Mouse (Mus musculus): ENCODE results near the gene Zcchc18. TPM values are rescaled to one million over a fixed set of nuclear protein-coding genes. Genes with fewer than 3 reads are reported as not detected.

Zcchc18 gene
- total RNA-seq, 2 experiments from 2014 or later: 258 to 272 TPM

DNA sequence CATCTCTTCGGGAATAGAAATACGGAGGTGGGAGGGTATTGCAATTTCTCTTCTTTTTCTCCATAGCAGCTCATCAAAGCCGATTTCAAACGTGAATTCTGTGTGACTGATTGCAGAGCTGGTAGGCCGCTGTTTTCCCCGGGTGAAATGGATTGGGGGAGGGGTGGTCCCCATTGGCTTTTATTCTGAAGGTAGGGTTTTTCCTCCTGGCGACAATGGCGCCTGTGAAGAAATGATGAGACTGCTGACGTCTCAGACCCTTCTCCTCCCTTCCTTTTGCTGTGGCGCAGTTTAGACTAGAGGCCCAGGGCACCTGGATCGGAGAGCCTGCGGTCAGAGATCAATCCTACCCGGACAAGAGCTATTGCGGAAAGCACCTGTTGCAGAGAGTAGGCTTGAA is 686 bp downstream of the Zcchc18 start:
- H3K27ac ChIP-seq: peak overlapping the region; percentile 89
- peak overlapping the region; percentile 61 for H3K4me3 ChIP-seq
- TF ChIP-seq CTCF (IDR thresholded peaks at IDR 0.05): no peak
- DNase-seq (ENCODE audit: extremely low spot score in 1 of 2, low spot score in 2 of 2): peak in 1 of 2 experiments; percentile 14
- intact Hi-C loops (cut with DNase I): no loop called here

DNA sequence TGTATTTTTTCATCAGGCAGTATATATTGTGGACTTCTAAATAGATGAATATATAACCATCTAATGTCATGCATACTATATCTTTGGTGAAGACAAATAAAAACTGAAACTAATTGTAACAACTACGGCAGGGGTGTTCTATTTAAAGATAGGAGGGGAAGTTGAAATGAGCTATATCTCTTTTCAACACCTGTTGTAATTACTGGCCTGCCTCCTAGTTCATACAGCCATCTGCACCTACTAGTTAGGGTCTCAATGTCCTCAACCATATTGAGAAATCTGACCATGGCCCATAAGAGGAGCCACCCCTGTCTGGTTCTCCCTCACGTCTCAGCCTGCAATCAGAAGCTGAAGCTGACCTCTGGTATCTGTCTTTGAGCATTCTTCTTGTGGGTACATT is 3.3 kb downstream of the Zcchc18 start:
- intact Hi-C loops (cut with DNase I): no loop called here
- DNase-seq (ENCODE audit: extremely low spot score in 1 of 2, low spot score in 2 of 2): no peak
- Histone ChIP-seq H3K4me3 (no peak overlapping the region), H3K27ac (no peak overlapping the region)
- TF ChIP-seq CTCF (IDR thresholded peaks at IDR 0.05): no peak

DNA sequence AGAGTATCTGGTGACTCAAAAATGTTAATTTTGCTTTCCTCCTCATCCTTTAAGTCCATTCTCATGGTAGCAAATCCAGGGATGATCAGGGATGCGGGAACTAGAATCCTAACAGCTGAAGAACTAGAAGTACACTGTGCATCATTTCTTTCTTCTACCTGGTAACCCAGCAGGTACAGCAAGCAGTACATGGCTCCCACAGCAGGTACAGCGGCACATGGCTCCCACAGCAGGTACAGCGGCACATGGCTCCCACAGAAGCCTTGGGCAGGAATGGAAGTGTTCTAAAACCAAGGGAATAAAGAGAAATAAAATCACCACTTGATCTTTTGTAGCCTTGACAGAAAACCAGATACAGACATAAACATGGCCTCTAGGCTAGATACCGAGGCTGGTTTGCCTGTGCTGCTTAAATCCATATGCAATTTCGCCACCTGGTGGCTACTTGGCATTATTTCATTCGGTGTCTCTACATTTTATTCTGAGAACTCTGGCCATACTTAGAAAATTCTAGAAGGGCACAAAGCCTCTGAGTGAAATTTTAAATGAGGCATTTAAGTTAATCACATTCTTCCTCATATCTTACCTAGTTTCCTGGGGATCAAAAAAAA is 22.2 kb downstream of the Zcchc18 start:
- Histone ChIP-seq H3K4me3 (no peak overlapping the region), H3K27ac (no peak overlapping the region)
- TF ChIP-seq CTCF (IDR thresholded peaks at IDR 0.05): peak; percentile 74
- peak; percentile 24 to 43 for DNase-seq (ENCODE audit: extremely low spot score in 1 of 2, low spot score in 2 of 2)
- intact Hi-C loops (cut with DNase I): loop anchor here (2.0 to 10.0 kb wide), 4 partner anchors 38 to 390 kb away; partner anchors contain the start of genes Morf4l2, Tmsb15b1, Tmsb15b2 and Tmsb15l

DNA sequence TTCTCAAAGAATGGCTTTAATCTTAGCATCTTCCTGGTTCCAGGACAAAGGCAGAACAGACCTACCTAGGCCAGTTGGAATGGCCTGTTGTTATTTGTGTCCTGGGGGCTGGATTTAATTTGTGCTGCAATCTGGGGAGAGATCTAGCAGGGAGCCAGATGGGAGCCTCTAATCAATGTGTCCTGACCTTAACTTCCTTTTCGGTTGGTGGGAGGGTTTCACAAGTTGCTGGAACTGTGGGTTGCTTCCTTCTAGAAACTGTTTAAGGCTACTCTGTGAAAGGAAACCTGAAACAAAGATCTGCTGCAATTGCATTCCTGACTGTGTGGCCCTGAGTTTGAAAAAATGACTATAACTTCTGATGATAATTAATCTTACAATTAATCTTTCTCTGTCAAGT is 24.7 kb downstream of the Zcchc18 start:
- no peak for TF ChIP-seq CTCF (IDR thresholded peaks at IDR 0.05)
- intact Hi-C loops (cut with DNase I): loop anchor here (2.0 to 10.0 kb wide), 4 partner anchors 40 to 393 kb away; partner anchors contain the start of genes Morf4l2, Tmsb15b1, Tmsb15b2 and Tmsb15l
- no peak for DNase-seq (ENCODE audit: extremely low spot score in 1 of 2, low spot score in 2 of 2)
- H3K4me3 ChIP-seq: no peak overlapping the region
- no peak overlapping the region for H3K27ac ChIP-seq

DNA sequence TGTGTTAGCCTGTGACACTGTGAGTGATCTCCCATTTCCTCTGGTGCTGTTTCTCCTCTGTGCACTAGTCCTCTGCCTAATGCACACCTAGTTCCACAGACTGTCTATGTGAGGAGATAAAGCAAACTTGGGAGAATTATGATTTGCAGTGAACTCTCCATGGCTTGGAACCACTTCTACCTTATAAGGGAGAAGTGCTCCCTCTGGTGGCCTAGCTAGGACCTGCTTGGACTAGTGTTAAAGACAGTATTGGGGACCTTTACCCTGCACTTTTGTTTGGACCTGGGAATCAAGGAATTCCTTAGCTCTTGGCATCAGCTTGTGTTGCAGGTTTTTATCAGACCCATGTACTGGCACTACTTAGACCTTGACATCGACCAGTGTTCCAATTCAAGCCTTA is 26.4 kb downstream of the Zcchc18 start:
- peak; percentile 22 to 62 for DNase-seq (ENCODE audit: extremely low spot score in 1 of 2, low spot score in 2 of 2)
- intact Hi-C loops (cut with DNase I): loop anchor here (5.0 to 10.0 kb wide), 3 partner anchors 42 to 395 kb away; partner anchors contain the start of genes Morf4l2, Tmsb15b1, Tmsb15b2 and Tmsb15l

DNA sequence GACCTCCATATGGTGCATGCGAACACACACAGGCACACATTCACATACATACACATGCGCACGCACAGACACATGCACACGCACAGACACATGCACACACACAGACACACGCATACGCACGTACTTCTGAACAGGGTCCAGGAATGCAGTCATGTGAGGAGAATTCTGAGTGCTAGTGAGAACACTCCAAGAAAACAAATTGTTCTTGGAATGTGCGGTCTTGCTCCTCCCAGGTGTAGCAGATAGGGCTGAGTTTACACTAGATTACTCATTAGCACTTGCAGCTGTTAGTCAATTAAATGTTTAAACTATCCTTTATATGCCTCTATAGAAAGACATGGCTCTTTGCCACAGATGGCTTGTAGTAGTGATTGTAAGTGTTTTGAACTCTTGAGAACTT is 38.0 kb downstream of the Zcchc18 start:
- Histone ChIP-seq H3K4me3 (no peak overlapping the region), H3K27ac (no peak overlapping the region)
- DNase-seq (ENCODE audit: extremely low spot score in 1 of 2, low spot score in 2 of 2): no peak
- no peak for TF ChIP-seq CTCF (IDR thresholded peaks at IDR 0.05)
- intact Hi-C loops (cut with DNase I): no loop called here

More for the DNA sequence above, 26.4 kb downstream of the Zcchc18 start:
- Histone ChIP-seq H3K4me3 (no peak overlapping the region), H3K27ac (no peak overlapping the region)
- TF ChIP-seq CTCF (IDR thresholded peaks at IDR 0.05): peak; percentile 76

DNA sequence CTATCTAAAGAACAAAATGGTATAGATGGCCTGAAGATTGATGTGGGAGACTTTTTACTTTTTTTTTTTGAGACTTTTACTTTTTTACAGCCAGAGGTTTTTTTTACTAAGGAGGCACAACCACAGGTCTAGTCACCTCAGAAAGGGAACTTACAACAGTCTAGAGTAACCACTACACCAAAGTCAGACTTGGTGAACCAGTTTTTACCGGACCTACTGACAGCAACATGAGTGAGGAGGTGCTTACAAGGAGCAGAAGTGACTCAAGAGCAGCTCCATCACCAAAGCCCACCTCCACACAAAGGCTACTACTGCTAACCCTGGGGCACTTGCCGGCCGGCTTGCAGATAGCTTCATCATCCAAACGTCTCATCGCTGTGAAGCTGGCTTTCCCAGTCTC is 38.8 kb downstream of the Zcchc18 start:
- TF ChIP-seq CTCF (IDR thresholded peaks at IDR 0.05): no peak
- intact Hi-C loops (cut with DNase I): no loop called here
- H3K27ac ChIP-seq: no peak overlapping the region
- DNase-seq (ENCODE audit: extremely low spot score in 1 of 2, low spot score in 2 of 2): no peak
- no peak overlapping the region for H3K4me3 ChIP-seq

DNA sequence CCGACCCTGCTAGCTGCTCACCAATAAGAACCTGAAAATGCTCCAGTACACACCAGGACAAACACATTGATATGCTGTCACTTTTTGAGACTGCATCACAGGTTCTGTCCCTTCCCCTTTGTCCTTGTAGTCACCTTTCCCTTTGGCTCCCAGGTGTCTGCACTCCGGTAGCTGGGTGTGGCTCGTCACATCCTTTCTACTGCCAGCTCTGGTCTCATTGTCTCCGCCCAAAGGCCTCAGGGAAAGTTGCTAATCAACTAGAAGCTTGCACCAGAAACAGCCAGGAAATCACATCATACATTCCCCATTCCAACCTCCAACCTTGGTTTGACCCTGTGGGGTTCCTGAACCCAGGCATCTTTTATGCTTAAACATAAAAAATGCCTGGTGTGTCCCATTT is 41.4 kb downstream of the Zcchc18 start:
- Histone ChIP-seq H3K27ac (no peak overlapping the region), H3K4me3 (no peak overlapping the region)
- intact Hi-C loops (cut with DNase I): no loop called here
- DNase-seq (ENCODE audit: extremely low spot score in 1 of 2, low spot score in 2 of 2): no peak
- no peak for TF ChIP-seq CTCF (IDR thresholded peaks at IDR 0.05)

DNA sequence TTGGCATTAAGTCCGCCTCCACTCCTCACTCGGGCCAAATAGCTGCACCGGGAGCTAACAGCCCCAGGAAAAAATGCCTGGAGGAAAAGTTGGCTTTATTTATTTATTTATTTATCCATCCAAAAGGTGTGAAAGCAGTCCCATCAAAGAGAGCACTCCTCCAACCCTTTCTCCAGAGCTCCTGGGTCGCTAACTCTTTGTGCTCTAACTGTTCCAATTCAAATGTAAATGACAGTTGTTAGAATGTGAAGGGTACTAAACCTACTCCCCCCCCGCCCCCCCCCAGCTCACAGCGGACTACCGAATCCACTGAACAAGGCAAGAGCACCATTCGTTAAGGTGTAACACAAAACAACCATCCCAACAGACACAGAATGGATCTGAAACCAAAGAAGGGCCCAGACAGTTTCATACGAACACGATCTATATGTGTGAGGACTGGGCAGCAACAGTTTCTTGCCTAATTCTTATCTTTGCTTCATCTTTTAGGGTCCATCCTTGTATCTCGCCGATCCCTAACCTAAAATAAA is 44.6 kb downstream of the Zcchc18 start:
- no peak for DNase-seq (ENCODE audit: extremely low spot score in 1 of 2, low spot score in 2 of 2)
- intact Hi-C loops (cut with DNase I): no loop called here
- H3K27ac ChIP-seq: peak overlapping the region; percentile 93
- peak overlapping the region; percentile 55 for H3K4me3 ChIP-seq
- TF ChIP-seq CTCF (IDR thresholded peaks at IDR 0.05): no peak

DNA sequence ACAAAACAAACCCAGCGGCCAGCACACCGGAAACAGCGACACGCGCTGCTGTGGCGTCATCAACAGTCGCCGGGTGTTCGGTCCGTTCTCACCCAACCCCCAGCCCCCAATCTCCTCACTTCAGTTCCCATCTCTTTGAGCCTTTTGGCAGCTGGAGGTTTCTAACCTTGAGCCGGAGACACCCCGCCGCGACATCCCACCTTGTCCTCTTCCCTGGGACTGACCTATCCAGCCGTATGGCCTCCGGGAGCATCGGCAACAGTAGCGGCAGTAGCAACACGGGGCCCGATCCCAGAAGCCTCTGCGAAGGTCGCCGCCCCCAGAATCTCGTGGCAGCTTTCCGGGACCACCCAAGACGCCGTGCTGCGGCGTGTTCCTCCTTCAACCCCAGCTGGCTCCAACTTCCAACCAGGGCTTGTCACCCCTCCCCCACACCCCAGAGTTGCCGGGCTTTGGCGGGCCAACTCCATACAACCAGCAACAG is 45.1 kb downstream of the Zcchc18 start, which contains the start of gene Slc25a53:
Slc25a53 (minus strand) TSS at position 303 of the 484 bp plus-strand sequence.
- peak within 1 kb of the TSS; percentile 55 for H3K4me3 ChIP-seq
- DNase-seq (ENCODE audit: extremely low spot score in 1 of 2, low spot score in 2 of 2): peak; percentile 79 to 83
- intact Hi-C loops (cut with DNase I): no loop called here
- peak within 1 kb of the TSS; percentile 93 for H3K27ac ChIP-seq
- TF ChIP-seq CTCF (IDR thresholded peaks at IDR 0.05): no peak

DNA sequence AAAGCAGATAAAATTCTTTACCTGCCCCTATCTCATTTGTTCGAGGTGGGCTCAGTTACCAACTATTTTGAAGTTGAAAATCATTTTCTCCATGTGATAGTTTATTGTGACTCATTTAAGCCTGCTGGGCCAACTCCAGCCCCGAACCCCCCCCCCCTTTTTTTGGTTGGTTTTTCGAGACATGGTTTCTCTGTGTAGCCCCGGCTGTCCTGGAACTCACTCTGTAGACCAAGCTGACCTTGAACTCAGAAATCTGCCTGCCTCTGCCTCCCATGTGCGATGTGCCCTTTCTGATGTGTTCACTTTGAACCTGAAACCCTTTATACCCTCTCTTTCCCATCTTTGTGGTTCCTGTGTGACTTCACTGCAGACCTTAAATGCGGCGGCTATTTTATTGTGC is 45.5 kb downstream of the Zcchc18 start:
- peak overlapping the region; percentile 55 for H3K4me3 ChIP-seq

More for the DNA sequence above, 45.5 kb downstream of the Zcchc18 start:
- H3K27ac ChIP-seq: peak overlapping the region; percentile 93
- DNase-seq (ENCODE audit: extremely low spot score in 1 of 2, low spot score in 2 of 2): no peak
- TF ChIP-seq CTCF (IDR thresholded peaks at IDR 0.05): no peak
- intact Hi-C loops (cut with DNase I): no loop called here

Other genes with a start within 250 kb of the Zcchc18 start
- gene Morf4l2, start 249.5 kb upstream of the Zcchc18 start, total RNA-seq (2021): 100 to 1,000 TPM; 325 to 327 TPM
- gene Glra4, start 213.0 kb upstream of the Zcchc18 start, total RNA-seq (2021): under 1 TPM in 1 of 2 experiments, not detected in 1; 0.89 TPM
- 100 to 1,000 TPM; 435 to 470 TPM for gene Plp1, start 170.5 kb upstream of the Zcchc18 start, total RNA-seq (2021)
- 10 to 100 TPM; 13.8 to 16.0 TPM for gene Rab9b, start 124.4 kb upstream of the Zcchc18 start, total RNA-seq (2021)
- not detected for gene H2bfm, start 65.8 kb upstream of the Zcchc18 start, total RNA-seq (2021)
- gene Tmsb15b2, start 17.7 kb upstream of the Zcchc18 start, total RNA-seq (2021): 10 to 100 TPM in 1 of 2 experiments, 1 to 10 TPM in 1; 7.5 to 19.7 TPM
- gene Tmsb15l, start 16.3 kb upstream of the Zcchc18 start, total RNA-seq (2021): 1 to 10 TPM; 3.6 to 3.8 TPM
- gene Tmsb15b1, start 16.3 kb upstream of the Zcchc18 start, total RNA-seq (2021): 1 to 10 TPM; 2.8 to 7.7 TPM
- gene Slc25a53, start 45.1 kb downstream of the Zcchc18 start, total RNA-seq (2021): 10 to 100 TPM; 26.5 to 34.7 TPM
- 10 to 100 TPM in 1 of 2 experiments, 1 to 10 TPM in 1; 8.8 to 10.6 TPM for gene Fam199x, start 56.4 kb downstream of the Zcchc18 start, total RNA-seq (2021)
- not detected for gene Esx1, start 128.9 kb downstream of the Zcchc18 start, total RNA-seq (2021)

All from left cerebral cortex, adult 2 months (tissue).